Mouse (Mus musculus) heart, adult 9 months (tissue): ENCODE measurements at regions not wholly inside any gene's neighbourhood (a gene's known extent, or its start where the extent isn't known, plus 50 kb on each side); places are given as distances from the start of the nearest gene placed in this dataset.

ENCODE experiments used
- DNase-seq, 2 experiments: peaks; one replicate each; pipeline ENCODE4 v3.0.0; 2022; ENCODE audit warnings: low spot score in 2 of 2

- no peak for DNase-seq
Measured at GRCm38 (mm10) chr10:122564473-122564872, 114.1 kb upstream of the Ppm1h start.

- no peak for DNase-seq
Measured at GRCm38 (mm10) chr10:122566601-122567000, 112.0 kb upstream of the Ppm1h start.

GRCm38 (mm10) chr10:122569546-122570202, 108.9 kb upstream of the Ppm1h start:
- peak in 1 of 2 experiments; percentile 13 for DNase-seq

- DNase-seq: no peak
Measured at GRCm38 (mm10) chr10:122570909-122571551, 107.5 kb upstream of the Ppm1h start.

GRCm38 (mm10) chr10:122576171-122577063, 102.1 kb upstream of the Ppm1h start:
- DNase-seq: no peak

GRCm38 (mm10) chr10:122578209-122579001, 100.2 kb upstream of the Ppm1h start:
- DNase-seq: no peak

GRCm38 (mm10) chr10:122581096-122581495, 97.5 kb upstream of the Ppm1h start:
- DNase-seq: no peak

- no peak for DNase-seq
Measured at GRCm38 (mm10) chr10:122587541-122587940, 91.0 kb upstream of the Ppm1h start.

- no peak for DNase-seq
Measured at GRCm38 (mm10) chr10:122599511-122599910, 79.1 kb upstream of the Ppm1h start.

- no peak for DNase-seq
Measured at GRCm38 (mm10) chr10:122602394-122602793, 76.2 kb upstream of the Ppm1h start.

GRCm38 (mm10) chr10:122603960-122604359, 74.6 kb upstream of the Ppm1h start:
- DNase-seq: no peak

GRCm38 (mm10) chr10:122613281-122613680, 65.3 kb upstream of the Ppm1h start:
- DNase-seq: no peak

GRCm38 (mm10) chr10:122613891-122614290, 64.7 kb upstream of the Ppm1h start:
- DNase-seq: no peak

GRCm38 (mm10) chr10:122614720-122615119, 63.8 kb upstream of the Ppm1h start:
- DNase-seq: no peak

- no peak for DNase-seq
Measured at GRCm38 (mm10) chr10:122615658-122616057, 62.9 kb upstream of the Ppm1h start.

GRCm38 (mm10) chr10:122616385-122616784, 62.2 kb upstream of the Ppm1h start:
- DNase-seq: no peak

- no peak for DNase-seq
Measured at GRCm38 (mm10) chr10:122618854-122619253, 59.7 kb upstream of the Ppm1h start.

- DNase-seq: no peak
Measured at GRCm38 (mm10) chr10:122619406-122620116, 59.0 kb upstream of the Ppm1h start.
